Mouse (Mus musculus) hindbrain, embryonic 16.5 days (tissue): ENCODE measurements around the gene Mtmr3. TPM values are rescaled to one million over a fixed set of nuclear protein-coding genes. Genes with fewer than 3 reads are reported as not detected.

Experiments
- ATAC-seq: fragments of 200-750 bp; cut with Nextera tagmentation; 2 replicates; pipeline ENCODE4 v1.8.0; 2017; ENCODE audit warnings: moderate TSS enrichment, moderate library complexity
- H3K27ac ChIP-seq: fragments of 300-500 bp; sonication (generic); 2 replicates; pipeline ENCODE4 v1.5.1; 2014; ENCODE audit warnings: low read depth, mild to moderate bottlenecking, control low read depth, low read length, moderate library complexity
- H3K27me3 ChIP-seq: fragments of 300-500 bp; sonication (generic); replicated peaks from 2 replicates; pipeline ENCODE4 v1.6.1; 2014; ENCODE audit warnings: low read length; ENCODE audit not compliant: control insufficient read depth, insufficient read depth
- H3K36me3 ChIP-seq: fragments of 300-500 bp; sonication (generic); 2 replicates; pipeline ENCODE4 v1.6.1; 2014; ENCODE audit warnings: mild to moderate bottlenecking, low read length, moderate library complexity, mixed read lengths; ENCODE audit not compliant: control insufficient read depth, insufficient read depth
- H3K4me1 ChIP-seq: fragments of 300-500 bp; sonication (generic); 2 replicates; pipeline ENCODE4 v1.6.1; 2014; ENCODE audit warnings: low read depth, low read length; ENCODE audit not compliant: control insufficient read depth, insufficient read depth
- H3K4me2 ChIP-seq: fragments of 300-500 bp; sonication (generic); 2 replicates; pipeline ENCODE4 v1.6.1; 2014; ENCODE audit warnings: mild to moderate bottlenecking, low read length, control low read depth, moderate library complexity
- H3K4me3 ChIP-seq: fragments of 300-500 bp; sonication (generic); 2 replicates; pipeline ENCODE4 v1.5.1; 2014; ENCODE audit warnings: mild to moderate bottlenecking, low read length, control low read depth, moderate library complexity
- H3K9ac ChIP-seq: fragments of 300-500 bp; sonication (generic); 2 replicates; pipeline ENCODE4 v1.6.1; 2014; ENCODE audit warnings: low read depth, mild to moderate bottlenecking, control low read depth, low read length, moderate library complexity
- H3K9me3 ChIP-seq: fragments of 300-500 bp; sonication (generic); 2 replicates; pipeline ENCODE4 v1.6.1; 2014; ENCODE audit warnings: mild to moderate bottlenecking, low read length, moderate library complexity; ENCODE audit not compliant: control insufficient read depth
- WGBS: fragments of 180-500 bp; shearing (Covaris S2); extraction: QIAGEN DNeasy Blood & Tissue Kit; methylation state at CpG from one replicate; pipeline ENCODE4 v1.1.7; 2014; 5-methylcytosine and 5-hydroxymethylcytosine counted together
- polyA plus RNA-seq: library from polyadenylated mRNA; unstranded; fragments of >200 nt; fragmentation: Nextera tagmentation; extraction: Ambion mirVana; gene quantifications from 2 replicates; pipeline ENCODE4 v1.2.1, GENCODE M21; 2015

Gene Mtmr3
- polyA plus RNA-seq, 1 experiment from 2014 or later, result 28.7 TPM

DNA sequence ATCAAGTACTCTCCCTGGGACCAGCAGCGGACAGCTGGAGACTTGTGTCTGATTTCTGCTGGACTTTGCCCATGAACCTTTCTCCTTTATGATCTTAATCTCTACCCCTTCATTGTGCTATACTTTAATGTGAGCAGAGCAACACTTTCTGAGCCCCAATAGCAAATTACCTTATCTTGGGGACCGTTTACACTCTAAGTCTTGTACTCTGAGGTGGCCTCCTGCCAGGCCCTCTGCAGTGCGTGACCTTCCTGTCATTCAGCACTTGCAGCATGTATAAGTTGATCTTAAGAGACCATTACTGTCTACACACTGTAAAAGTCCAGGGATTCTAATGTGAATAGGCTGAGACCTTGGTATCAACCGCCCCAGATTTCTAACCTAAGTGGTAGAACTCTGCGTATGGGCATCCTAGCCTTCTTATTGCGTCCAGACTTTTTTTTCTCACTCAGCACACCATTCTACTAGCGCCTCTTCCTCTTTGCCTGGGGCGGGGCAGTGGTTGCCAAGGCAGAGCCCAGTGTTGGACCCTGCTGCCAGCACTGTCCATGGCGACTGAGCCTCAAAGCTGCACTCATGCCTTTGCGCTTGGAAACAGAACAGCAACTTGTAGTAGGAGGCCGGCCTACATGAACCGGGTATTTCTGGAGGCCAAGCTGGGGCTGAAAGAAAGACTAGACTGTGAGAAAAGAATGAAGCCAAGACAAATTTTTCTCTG, 142.0 kb downstream of the Mtmr3 start:
- Histone ChIP-seq H3K4me1 (no peaks in the 10 kb centered on the region), H3K27ac (no peak overlapping the region), H3K9me3 (no peaks in the 10 kb centered on the region), H3K4me2 (no peak overlapping the region), H3K9ac (no peak overlapping the region), H3K4me3 (no peak overlapping the region), H3K27me3 (no peaks in the 10 kb centered on the region), H3K36me3 (no peaks in the 10 kb centered on the region)
- WGBS, result 72% methylated on average over 12 of the region's 12 CpGs
- ATAC-seq, result no peak

GRCm38 (mm10) chr11:4451116-4451515, 143.5 kb downstream of the Mtmr3 start:
- ATAC-seq, result no peak
- Histone ChIP-seq H3K4me3 (no peak overlapping the region), H3K4me1 (no peaks in the 10 kb centered on the region), H3K36me3 (no peaks in the 10 kb centered on the region), H3K27ac (no peak overlapping the region), H3K9ac (no peak overlapping the region), H3K27me3 (no peaks in the 10 kb centered on the region), H3K4me2 (no peak overlapping the region), H3K9me3 (no peaks in the 10 kb centered on the region)
- 21% methylated on average over 9 of the region's 9 CpGs for WGBS

- ATAC-seq, result no peak
- Histone ChIP-seq H3K27me3 (no peaks in the 10 kb centered on the region), H3K4me1 (no peaks in the 10 kb centered on the region), H3K9me3 (no peaks in the 10 kb centered on the region), H3K4me2 (no peak overlapping the region), H3K27ac (no peak overlapping the region), H3K36me3 (no peaks in the 10 kb centered on the region), H3K9ac (no peak overlapping the region), H3K4me3 (no peak overlapping the region)
- 93% methylated on average over 9 of the region's 9 CpGs for WGBS
Measured at GRCm38 (mm10) chr11:4446195-4446868, 148.3 kb downstream of the Mtmr3 start.

GRCm38 (mm10) chr11:4442280-4442679, 152.4 kb downstream of the Mtmr3 start:
- no peaks in the 10 kb centered on the region for H3K4me1 ChIP-seq
- H3K9me3 ChIP-seq, result no peaks in the 10 kb centered on the region
- no peak for ATAC-seq
- no peaks in the 10 kb centered on the region for H3K27me3 ChIP-seq
- no peak overlapping the region for H3K4me2 ChIP-seq
- no peaks in the 10 kb centered on the region for H3K36me3 ChIP-seq
- H3K4me3 ChIP-seq, result no peak overlapping the region
- 44% methylated on average over 1 of the region's 1 CpGs for WGBS
- no peak overlapping the region for H3K9ac ChIP-seq
- H3K27ac ChIP-seq, result no peak overlapping the region

- Histone ChIP-seq H3K9me3 (no peaks in the 10 kb centered on the region), H3K36me3 (no peaks in the 10 kb centered on the region), H3K4me2 (no peak within 1 kb of the TSS), H3K27me3 (no peaks in the 10 kb centered on the region), H3K27ac (no peak within 1 kb of the TSS), H3K9ac (no peak within 1 kb of the TSS), H3K4me1 (no peaks in the 10 kb centered on the region), H3K4me3 (no peak within 1 kb of the TSS)
- ATAC-seq, result no peak
- 52% methylated on average over 19 of the region's 19 CpGs for WGBS
Measured at GRCm38 (mm10) chr11:4440978-4441377, 153.7 kb downstream of the Mtmr3 start, which contains the start of gene Hormad2. Gene Hormad2, minus strand, starts transcription at chr11:4441105.

GRCm38 (mm10) chr11:4438211-4438610, 156.5 kb downstream of the Mtmr3 start:
- no peak overlapping the region for H3K27ac ChIP-seq
- 52% methylated on average over 2 of the region's 2 CpGs for WGBS
- no peak for ATAC-seq

GRCm38 (mm10) chr11:4437318-4437717, 157.3 kb downstream of the Mtmr3 start:
- no peaks in the 10 kb centered on the region for H3K27me3 ChIP-seq
- no peak for ATAC-seq
- H3K4me3 ChIP-seq, result no peak overlapping the region
- no peaks in the 10 kb centered on the region for H3K36me3 ChIP-seq
- no peaks in the 10 kb centered on the region for H3K9me3 ChIP-seq
- H3K27ac ChIP-seq, result no peak overlapping the region
- H3K9ac ChIP-seq, result no peak overlapping the region
- WGBS, result 94% methylated on average over 1 of the region's 1 CpGs
- H3K4me2 ChIP-seq, result no peak overlapping the region
- H3K4me1 ChIP-seq, result no peaks in the 10 kb centered on the region

More at GRCm38 (mm10) chr11:4438211-4438610, 156.5 kb downstream of the Mtmr3 start:
- no peak overlapping the region for H3K4me2 ChIP-seq
- H3K4me1 ChIP-seq, result no peaks in the 10 kb centered on the region
- H3K9me3 ChIP-seq, result no peaks in the 10 kb centered on the region
- H3K36me3 ChIP-seq, result no peaks in the 10 kb centered on the region
- no peaks in the 10 kb centered on the region for H3K27me3 ChIP-seq
- no peak overlapping the region for H3K9ac ChIP-seq
- H3K4me3 ChIP-seq, result no peak overlapping the region

DNA sequence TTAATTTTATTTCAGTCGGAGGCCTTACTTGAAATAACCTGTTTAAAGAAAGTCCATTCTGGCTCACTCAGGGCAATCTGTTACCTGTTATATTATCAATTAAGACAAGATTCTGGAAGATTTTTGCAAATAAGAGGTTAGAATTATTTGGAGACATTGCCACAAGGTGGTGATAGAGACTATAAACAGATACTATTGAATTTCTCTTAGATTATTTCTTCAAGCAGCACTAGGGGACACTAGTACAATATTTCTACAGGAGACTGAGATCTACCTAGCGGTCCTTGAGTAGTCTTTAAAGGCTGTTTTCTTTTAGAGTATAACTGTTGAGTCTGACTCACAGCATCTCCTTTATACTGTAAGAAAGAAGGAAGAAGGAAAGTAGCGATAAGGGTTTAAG, 158.0 kb downstream of the Mtmr3 start:
- no peak for ATAC-seq
- Histone ChIP-seq H3K36me3 (no peaks in the 10 kb centered on the region), H3K27ac (no peak overlapping the region), H3K9me3 (no peaks in the 10 kb centered on the region), H3K9ac (no peak overlapping the region), H3K27me3 (no peaks in the 10 kb centered on the region), H3K4me1 (no peaks in the 10 kb centered on the region), H3K4me3 (no peak overlapping the region), H3K4me2 (no peak overlapping the region)
- 73% methylated on average over 3 of the region's 3 CpGs for WGBS

- ATAC-seq, result no peak
Measured at GRCm38 (mm10) chr11:4434461-4434860, 160.2 kb downstream of the Mtmr3 start.

More at GRCm38 (mm10) chr11:4434461-4434860, 160.2 kb downstream of the Mtmr3 start:
- H3K9me3 ChIP-seq, result no peaks in the 10 kb centered on the region
- H3K27me3 ChIP-seq, result no peaks in the 10 kb centered on the region
- no peaks in the 10 kb centered on the region for H3K4me1 ChIP-seq
- no peak overlapping the region for H3K27ac ChIP-seq
- H3K4me3 ChIP-seq, result no peak overlapping the region
- WGBS, result 72% methylated on average over 4 of the region's 4 CpGs
- no peaks in the 10 kb centered on the region for H3K36me3 ChIP-seq
- no peak overlapping the region for H3K4me2 ChIP-seq
- no peak overlapping the region for H3K9ac ChIP-seq
